Mouse (Mus musculus) thymus, adult 2 months (tissue): Measurements from ENCODE around the gene Dhx37. TPM values are rescaled to one million over a fixed set of nuclear protein-coding genes. Genes with fewer than 3 reads are reported as not detected.
"Not testable (repeated sequence)": the region's sequence is repeated elsewhere in the genome, so short reads cannot be mapped to it uniquely, and the experiment has no call there.

Experiments
- DNase-seq: peaks from one replicate; pipeline ENCODE4 v3.0.0; 2021
- H3K27ac ChIP-seq: fragments of 200-500 bp; 2 replicates; pipeline ENCODE4 v1.5.1; 2012; ENCODE audit warnings: low read length, control low read depth; ENCODE audit not compliant: control insufficient read depth, insufficient read depth
- H3K27me3 ChIP-seq: fragments of 200-500 bp; 2 replicates; pipeline ENCODE4 v1.6.1; 2012; ENCODE audit warnings: mild to moderate bottlenecking, low read length, moderate library complexity, mixed read lengths; ENCODE audit not compliant: control insufficient read depth, insufficient read depth
- H3K36me3 ChIP-seq: fragments of 200-500 bp; 2 replicates; pipeline ENCODE4 v1.6.1; 2012; ENCODE audit warnings: mild to moderate bottlenecking, low read length, moderate library complexity; ENCODE audit not compliant: control insufficient read depth, insufficient read depth
- H3K4me1 ChIP-seq: fragments of 200-500 bp; replicated peaks from 2 replicates; pipeline ENCODE4 v1.6.1; 2012; ENCODE audit warnings: low read length; ENCODE audit not compliant: control insufficient read depth, insufficient read depth
- H3K4me3 ChIP-seq: fragments of 200-500 bp; 2 replicates; pipeline ENCODE4 v1.5.1; 2012; ENCODE audit warnings: mild to moderate bottlenecking, low read length, control low read depth, moderate library complexity; ENCODE audit not compliant: control insufficient read depth, insufficient read depth
- CTCF ChIP-seq: fragments of 200-500 bp; IDR thresholded peaks from 2 replicates; pipeline ENCODE4 v1.5.1; 2012; ENCODE audit warnings: mild to moderate bottlenecking, control low read depth, low read length, moderate library complexity, borderline replicate concordance; ENCODE audit not compliant: control insufficient read depth, poor library complexity, insufficient read depth; ENCODE audit errors: extremely low read depth
- POLR2A ChIP-seq: fragments of 200-500 bp; IDR thresholded peaks from 2 replicates; pipeline ENCODE4 v1.6.1; 2012; ENCODE audit warnings: mild to moderate bottlenecking, low read length, control low read depth, moderate library complexity; ENCODE audit not compliant: control insufficient read depth, poor library complexity, insufficient read depth; ENCODE audit errors: extremely low read depth
- whole genome bisulfite sequencing: fragments of 180-500 bp; shearing (Covaris S2); methylation state at CpG from one replicate; pipeline ENCODE4 v1.1.7; 2018; 5-methylcytosine and 5-hydroxymethylcytosine counted together
- polyA plus RNA-seq: library from polyadenylated mRNA; depleted of rRNA; stranded (reverse); fragments of >200 nt; gene quantifications from 2 replicates; pipeline ENCODE4 v1.2.3, GENCODE M21; 2012

Dhx37 gene
- polyA plus RNA-seq, 1 experiment: 32.4 TPM

DNA sequence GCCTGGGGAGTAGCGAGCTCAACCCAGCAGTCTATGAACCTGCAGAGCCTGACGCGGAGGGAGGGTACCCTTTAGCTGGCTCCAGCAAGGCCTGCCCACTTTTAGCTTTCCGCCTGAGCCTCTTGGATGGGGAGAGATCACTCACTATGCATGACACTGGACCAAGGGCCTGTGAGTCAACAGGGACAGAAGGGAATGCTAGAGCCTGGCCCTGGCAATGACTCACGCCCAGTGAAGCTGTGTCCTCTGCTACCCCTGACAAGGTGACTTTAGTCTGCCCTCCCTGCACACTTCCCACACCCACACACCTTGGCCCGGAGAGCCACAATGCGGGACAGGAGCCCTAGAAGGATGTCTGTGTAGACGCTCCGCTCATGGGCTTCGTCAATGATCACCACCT is 7.6 kb downstream of the Dhx37 start:
- DNase-seq: no peak
- Histone ChIP-seq H3K36me3 (peaks cover 28% of the 10 kb centered on the region), H3K4me3 (no peak overlapping the region), H3K27me3 (no peaks in the 10 kb centered on the region), H3K27ac (no peak overlapping the region), H3K4me1 (no peaks in the 10 kb centered on the region)
- WGBS: 93% methylated on average over 10 of the region's 10 CpGs
- TF ChIP-seq CTCF (no peak), POLR2A (no peak)

GRCm38 (mm10) chr5:125425698-125426276 is 8.1 kb downstream of the Dhx37 start:
- H3K36me3 ChIP-seq: peaks cover 28% of the 10 kb centered on the region
- H3K27ac ChIP-seq: no peak overlapping the region
- H3K4me1 ChIP-seq: no peaks in the 10 kb centered on the region
- TF ChIP-seq POLR2A: no peak
- TF ChIP-seq CTCF: no peak
- DNase-seq: no peak
- no peaks in the 10 kb centered on the region for H3K27me3 ChIP-seq
- WGBS: 86% methylated on average over 10 of the region's 10 CpGs
- no peak overlapping the region for H3K4me3 ChIP-seq

- no peak overlapping the region for H3K4me3 ChIP-seq
- DNase-seq: no peak
- H3K4me1 ChIP-seq: no peaks in the 10 kb centered on the region
- H3K27me3 ChIP-seq: no peaks in the 10 kb centered on the region
- no peak overlapping the region for H3K27ac ChIP-seq
- TF ChIP-seq POLR2A (no peak), CTCF (no peak)
- H3K36me3 ChIP-seq: peaks cover 32% of the 10 kb centered on the region
- 44% methylated on average over 11 of the region's 11 CpGs for WGBS
Observed at GRCm38 (mm10) chr5:125419124-125419523, 14.8 kb downstream of the Dhx37 start.

- Histone ChIP-seq H3K27ac (no peak overlapping the region), H3K36me3 (peaks cover 32% of the 10 kb centered on the region), H3K4me1 (no peaks in the 10 kb centered on the region), H3K27me3 (no peaks in the 10 kb centered on the region), H3K4me3 (no peak overlapping the region)
- TF ChIP-seq CTCF (no peak), POLR2A (no peak)
- no peak for DNase-seq
- WGBS: 94% methylated on average over 12 of the region's 12 CpGs
Observed at GRCm38 (mm10) chr5:125418636-125419035, 15.3 kb downstream of the Dhx37 start.

- TF ChIP-seq CTCF (no peak), POLR2A (no peak)
- no peak for DNase-seq
- Histone ChIP-seq H3K4me1 (no peaks in the 10 kb centered on the region), H3K27ac (no peak overlapping the region), H3K36me3 (peaks cover 32% of the 10 kb centered on the region), H3K4me3 (no peak overlapping the region), H3K27me3 (no peaks in the 10 kb centered on the region)
- 91% methylated on average over 8 of the region's 8 CpGs for WGBS
Observed at GRCm38 (mm10) chr5:125416183-125416582, 17.7 kb downstream of the Dhx37 start.

DNA sequence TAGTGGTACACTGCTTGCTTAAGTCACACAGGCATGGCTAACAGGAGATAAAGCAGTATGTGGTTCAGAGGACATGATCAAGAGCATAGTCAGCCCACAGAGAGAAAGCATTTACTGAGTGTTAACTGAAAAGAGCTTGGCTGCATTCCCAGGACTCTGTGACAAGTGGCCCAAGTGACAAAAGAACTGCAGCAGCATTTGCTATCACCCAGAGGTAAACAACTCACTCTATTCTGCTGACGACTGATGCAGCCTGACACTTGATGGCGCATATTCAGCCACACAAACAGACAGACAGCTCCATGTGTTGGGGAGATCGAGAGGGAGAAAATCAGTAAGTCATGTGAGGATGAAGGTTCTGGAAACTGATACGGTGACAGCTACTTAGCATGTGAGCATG is 20.2 kb downstream of the Dhx37 start:
- no peaks in the 10 kb centered on the region for H3K4me1 ChIP-seq
- H3K27me3 ChIP-seq: no peaks in the 10 kb centered on the region
- 93% methylated on average over 4 of the region's 4 CpGs for WGBS
- H3K36me3 ChIP-seq: peaks cover 26% of the 10 kb centered on the region
- H3K27ac ChIP-seq: no peak overlapping the region
- no peak for TF ChIP-seq CTCF
- no peak for TF ChIP-seq POLR2A
- no peak overlapping the region for H3K4me3 ChIP-seq
- DNase-seq: no peak

DNA sequence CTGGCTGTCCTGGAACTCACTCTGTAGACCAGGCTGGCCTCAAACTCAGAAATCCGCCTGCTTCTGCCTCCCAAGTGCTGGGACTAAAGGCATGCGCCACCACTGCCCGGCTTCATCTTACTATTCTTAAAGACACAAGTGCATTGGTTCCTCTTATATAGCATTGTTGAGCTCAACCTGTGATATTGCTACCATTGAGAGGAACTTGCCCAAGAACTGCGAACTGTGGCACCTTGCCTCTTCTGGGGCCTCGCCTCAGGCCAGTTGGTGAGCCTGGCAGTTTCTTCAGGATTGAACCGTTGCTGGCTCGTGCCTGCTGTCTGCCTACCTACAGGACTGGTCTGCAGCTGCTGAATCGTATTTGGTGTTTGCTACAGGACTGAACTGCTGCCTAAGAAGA is 21.4 kb downstream of the Dhx37 start:
- not testable (repeated sequence) for H3K4me3 ChIP-seq, DNase-seq, H3K27ac ChIP-seq, H3K27me3 ChIP-seq, H3K4me1 ChIP-seq
- WGBS: 91% methylated on average over 8 of the region's 8 CpGs
- peaks cover 26% of the 10 kb centered on the region for H3K36me3 ChIP-seq
